Mouse (Mus musculus) testis, adult 2 months (tissue): ENCODE data around the gene Rab3d.

Source experiments
- CTCF ChIP-seq: fragments of 200-500 bp; IDR thresholded peaks from 2 replicates; pipeline ENCODE4 v1.5.1; 2012; ENCODE audit warnings: low read depth, mild to moderate bottlenecking, inconsistent platforms, low read length, moderate library complexity; ENCODE audit not compliant: control insufficient read depth, insufficient read depth, insufficient replicate concordance
- POLR2A ChIP-seq: fragments of 200-500 bp; IDR thresholded peaks from 2 replicates; pipeline ENCODE4 v1.6.1; 2012; ENCODE audit warnings: low read depth, mild to moderate bottlenecking, inconsistent platforms, low read length, moderate library complexity; ENCODE audit not compliant: control insufficient read depth

- TF ChIP-seq POLR2A (no peak), CTCF (no peak)
These were observed 7.5 kb upstream of the Rab3d start for GRCm38 (mm10) chr9:21925506-21925905.
